Mouse (Mus musculus): ENCODE results near the gene Fv1. TPM values are rescaled to one million over a fixed set of nuclear protein-coding genes. Genes with fewer than 3 reads are reported as not detected.

Gene Fv1
- polyA plus RNA-seq, 1 experiment from 2014 or later = 10.7 TPM

GRCm38 (mm10) chr4:147918459-147919121, 49.8 kb downstream of the Fv1 start:
- no peak for ATAC-seq (ENCODE audit: borderline replicate concordance, extremely low read depth, low FRiP score, low TSS enrichment)
- WGBS = 55% methylated on average over 7 of the region's 7 CpGs
- Histone ChIP-seq H3K4me2 (no peak overlapping the region), H3K4me1 (no peaks in the 10 kb centered on the region), H3K9ac (no peak overlapping the region), H3K4me3 (no peak overlapping the region), H3K9me3 (no peaks in the 10 kb centered on the region), H3K27ac (no peak overlapping the region), H3K27me3 (no peaks in the 10 kb centered on the region), H3K36me3 (peaks cover 9% of the 10 kb centered on the region; the same call in 1 of the 2 replicates)

Other genes with a start within 250 kb of the Fv1 start
- gene Zfp979, start 226.5 kb upstream of the Fv1 start, polyA plus RNA-seq (2015; fragmentation: Nextera tagmentation; extraction: Ambion mirVana) = 4.0 and 4.6 TPM in 2 replicates
- not detected in 2 replicates for gene Zfp534, start 166.4 kb upstream of the Fv1 start, polyA plus RNA-seq (2015; fragmentation: Nextera tagmentation; extraction: Ambion mirVana)
- gene Zfp984, start 59.2 kb upstream of the Fv1 start, polyA plus RNA-seq (2015; fragmentation: Nextera tagmentation; extraction: Ambion mirVana) = 5.9 and 6.3 TPM in 2 replicates
- 4.6 and 5.0 TPM in 2 replicates for gene Zfp933, start 20.6 kb upstream of the Fv1 start, polyA plus RNA-seq (2015; fragmentation: Nextera tagmentation; extraction: Ambion mirVana)
- 44.2 and 44.9 TPM in 2 replicates for gene Miip, start 163 bp upstream of the Fv1 start, polyA plus RNA-seq (2015; fragmentation: Nextera tagmentation; extraction: Ambion mirVana)
- gene Mfn2, start 35.7 kb downstream of the Fv1 start, polyA plus RNA-seq (2015; fragmentation: Nextera tagmentation; extraction: Ambion mirVana) = 34.0 and 36.2 TPM in 2 replicates
- gene Plod1, start 67.8 kb downstream of the Fv1 start, polyA plus RNA-seq (2015; fragmentation: Nextera tagmentation; extraction: Ambion mirVana) = 46.3 and 48.4 TPM in 2 replicates
- 15.4 and 17.0 TPM in 2 replicates for gene 2510039O18Rik, start 71.9 kb downstream of the Fv1 start, polyA plus RNA-seq (2015; fragmentation: Nextera tagmentation; extraction: Ambion mirVana)
- gene Nppb, start 116.8 kb downstream of the Fv1 start, polyA plus RNA-seq (2015; fragmentation: Nextera tagmentation; extraction: Ambion mirVana) = 1.6 and 3.8 TPM in 2 replicates
- 72.2 and 157 TPM in 2 replicates for gene Nppa, start 131.7 kb downstream of the Fv1 start, polyA plus RNA-seq (2015; fragmentation: Nextera tagmentation; extraction: Ambion mirVana)
- gene Clcn6, start 169.8 kb downstream of the Fv1 start, polyA plus RNA-seq (2015; fragmentation: Nextera tagmentation; extraction: Ambion mirVana) = 4.5 and 5.0 TPM in 2 replicates
- gene Mthfr, start 170.1 kb downstream of the Fv1 start, polyA plus RNA-seq (2015; fragmentation: Nextera tagmentation; extraction: Ambion mirVana) = 18.9 and 21.1 TPM in 2 replicates
- gene Agtrap, start 219.1 kb downstream of the Fv1 start, polyA plus RNA-seq (2015; fragmentation: Nextera tagmentation; extraction: Ambion mirVana) = 13.3 and 15.9 TPM in 2 replicates

All from lung, embryonic 15.5 days (tissue).